Mouse (Mus musculus) G1E (cell line): ENCODE data around the gene Rhot1.

ENCODE experiments used
- CTCF ChIP-seq: IDR thresholded peaks from 2 replicates; pipeline ENCODE4 v1.5.1; 2012; ENCODE audit warnings: low read depth, low read length, inconsistent platforms, mixed read lengths
- GATA1 ChIP-seq: IDR thresholded peaks from 2 replicates; pipeline ENCODE4 v1.6.1; 2012; ENCODE audit warnings: borderline replicate concordance, low read length, inconsistent platforms, mixed read lengths
- POLR2AphosphoS5 ChIP-seq: IDR thresholded peaks from 2 replicates; pipeline ENCODE4 v1.6.1; 2012; ENCODE audit warnings: low read depth, low read length, inconsistent platforms; ENCODE audit not compliant: insufficient replicate concordance
- TAL1 ChIP-seq: conservative IDR thresholded peaks from 2 replicates; pipeline ENCODE4 v1.6.1; 2012; ENCODE audit warnings: low read depth, low read length, inconsistent platforms, mixed read lengths

DNA sequence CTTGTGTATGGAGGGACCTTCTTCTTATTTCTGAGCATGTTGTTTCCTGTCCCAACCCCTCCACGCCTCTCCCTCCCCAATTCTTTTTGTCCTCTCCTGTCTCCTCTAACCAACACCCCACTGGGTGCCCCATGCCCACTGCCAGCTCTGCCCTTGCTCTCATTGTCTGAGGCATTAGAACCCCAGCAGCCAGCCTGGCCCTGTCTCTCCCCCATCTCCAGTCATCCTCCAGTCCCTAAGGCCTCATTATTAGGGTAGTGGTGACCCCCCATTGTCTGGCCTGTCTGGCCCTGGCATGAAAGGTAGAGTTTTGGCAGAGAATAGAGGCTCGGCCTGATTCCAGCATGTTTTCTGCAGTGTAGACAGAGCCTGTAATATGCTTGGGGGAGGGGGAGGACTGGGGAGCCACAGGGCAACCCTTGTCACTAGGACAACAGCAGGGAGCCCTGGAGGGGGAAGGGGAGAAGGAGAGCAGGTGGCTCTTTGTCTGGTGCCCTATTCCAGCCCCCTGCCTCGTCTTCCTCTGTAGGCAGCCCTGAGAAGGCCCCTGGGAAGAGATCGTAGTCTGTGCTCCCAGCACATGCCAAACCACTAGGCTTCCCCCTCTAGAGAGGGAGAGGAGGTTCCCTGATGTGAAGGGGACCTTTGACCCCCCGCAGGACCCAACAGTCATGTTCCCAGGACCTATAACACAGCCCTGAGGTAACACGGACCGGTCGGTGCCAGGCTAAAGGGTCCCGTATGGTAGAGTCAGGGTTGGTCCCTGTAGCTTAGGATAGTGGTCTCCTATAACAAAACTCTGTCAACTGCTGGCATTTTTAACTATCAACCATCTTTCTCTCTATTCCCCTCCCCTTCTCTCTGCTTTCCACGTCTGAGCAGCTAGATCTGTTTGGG lies 107.2 kb downstream of the Rhot1 start:
- no peak for TF ChIP-seq CTCF
- no peak for TF ChIP-seq GATA1
- no peak for TF ChIP-seq POLR2AphosphoS5
- TF ChIP-seq TAL1 = no peak
